Mouse (Mus musculus): ENCODE results near the gene Adm. TPM values are rescaled to one million over a fixed set of nuclear protein-coding genes. Genes with fewer than 3 reads are reported as not detected.
A peak's percentile ranks its signal among the peaks of the same experiment; 100 is the strongest.
"Not testable (repeated sequence)": the region's sequence is repeated elsewhere in the genome, so short reads cannot be mapped to it uniquely, and the experiment has no call there.

Gene Adm
- polyA plus RNA-seq, 1 experiment from 2014 or later: 18.4 TPM

DNA sequence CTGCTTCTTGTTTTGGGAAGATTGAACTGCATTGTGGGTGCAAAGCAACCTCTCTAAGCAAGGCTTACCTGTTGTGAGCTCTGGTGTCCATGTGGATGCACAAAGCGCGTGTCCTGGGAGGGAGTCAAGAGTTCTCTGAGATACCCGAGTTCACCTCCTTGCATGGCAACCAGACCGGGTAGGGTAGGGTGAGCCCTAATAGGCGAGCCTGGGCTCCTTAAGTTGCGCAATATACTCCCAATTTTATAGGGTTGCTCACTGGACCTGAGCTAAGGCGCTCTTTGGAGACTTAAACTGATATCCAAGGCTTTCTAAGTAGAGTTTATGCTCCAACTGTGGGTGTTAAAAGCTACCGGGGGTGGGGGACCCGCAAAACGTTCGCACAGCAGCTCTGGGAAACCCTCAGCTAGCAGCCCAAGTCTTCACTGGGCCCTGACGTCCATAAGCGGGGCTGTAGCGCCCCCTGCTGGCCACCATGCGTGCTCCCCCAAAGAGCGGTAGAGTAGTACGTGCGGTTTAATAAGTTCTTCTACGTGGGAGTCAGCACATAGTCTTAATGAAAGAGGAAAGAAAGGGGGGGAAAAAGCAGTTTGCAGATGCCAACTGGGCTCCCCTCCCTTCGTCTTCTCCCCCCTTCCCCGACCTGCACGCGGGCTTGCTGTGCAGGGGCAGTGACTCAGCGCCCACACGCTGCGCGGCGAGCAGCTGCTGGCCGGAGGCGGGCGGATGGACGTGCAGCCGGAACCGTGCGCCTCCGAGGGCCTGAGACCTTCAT is 2.6 kb downstream of the Adm start:
- Histone ChIP-seq H3K4me1 (replicated peaks) (peaks cover 63% of the 10 kb centered on the region), H3K4me2 (peak overlapping the region; percentile 91), H3K27ac (peak overlapping the region; percentile 54), H3K9ac (peak overlapping the region; percentile 69), H3K4me3 (peak overlapping the region; percentile 62), H3K27me3 (peaks cover 20% of the 10 kb centered on the region; the same call in 1 of the 2 replicates), H3K36me3 (no peaks in the 10 kb centered on the region), H3K9me3 (replicated peaks) (no peaks in the 10 kb centered on the region)
- peak; percentile 75 for ATAC-seq (replicated peaks; ENCODE audit: insufficient number of reproducible peaks, insufficient read depth, low FRiP score, low read depth)
- WGBS: 2% methylated on average over 36 of the region's 36 CpGs

GRCm38 (mm10) chr7:110631136-110631888 is 3.9 kb downstream of the Adm start:
- no peak overlapping the region for H3K9ac ChIP-seq
- no peak for ATAC-seq (replicated peaks; ENCODE audit: insufficient number of reproducible peaks, insufficient read depth, low FRiP score, low read depth)
- no peaks in the 10 kb centered on the region for H3K36me3 ChIP-seq
- no peak overlapping the region for H3K27ac ChIP-seq
- 66% methylated on average over 16 of the region's 16 CpGs for WGBS
- H3K4me3 ChIP-seq: no peak overlapping the region
- no peaks in the 10 kb centered on the region for H3K9me3 ChIP-seq (replicated peaks)
- peaks cover 17% of the 10 kb centered on the region; the same call in 1 of the 2 replicates for H3K27me3 ChIP-seq
- H3K4me2 ChIP-seq: no peak overlapping the region
- H3K4me1 ChIP-seq (replicated peaks): peaks cover 51% of the 10 kb centered on the region

DNA sequence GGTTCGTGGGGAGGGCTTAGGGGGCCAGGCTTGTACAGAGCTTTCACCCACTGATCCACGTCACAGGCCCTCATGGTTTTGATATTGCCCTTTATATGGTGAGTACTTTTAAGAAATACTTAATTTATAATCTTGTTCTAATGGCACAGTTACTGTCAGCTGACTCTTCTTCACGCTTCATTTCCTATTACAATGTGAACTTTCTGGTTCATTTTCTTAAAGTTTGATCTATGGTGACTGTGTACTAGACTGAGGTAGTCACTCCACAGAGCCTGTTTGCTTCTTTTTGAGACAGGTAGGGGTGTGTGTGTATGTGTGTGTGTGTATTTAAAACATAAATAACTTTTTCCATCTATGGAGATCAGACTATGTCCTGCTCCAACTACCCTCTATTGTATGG is 8.5 kb downstream of the Adm start:
- Histone ChIP-seq H3K27ac (no peak overlapping the region), H3K9ac (no peak overlapping the region)
- ATAC-seq (replicated peaks; ENCODE audit: insufficient number of reproducible peaks, insufficient read depth, low FRiP score, low read depth): no peak

GRCm38 (mm10) chr7:110636559-110636958 is 9.1 kb downstream of the Adm start:
- Histone ChIP-seq H3K4me3 (no peak overlapping the region), H3K9me3 (replicated peaks) (no peaks in the 10 kb centered on the region), H3K9ac (no peak overlapping the region), H3K27me3 (0 out of 2 replicates have a peak, but pooled peaks cover 8% of the 10 kb centered on the region), H3K27ac (no peak overlapping the region), H3K36me3 (no peaks in the 10 kb centered on the region), H3K4me2 (no peak overlapping the region), H3K4me1 (replicated peaks) (peaks cover 21% of the 10 kb centered on the region)
- 53% methylated on average over 1 of the region's 1 CpGs for WGBS
- ATAC-seq (replicated peaks; ENCODE audit: insufficient number of reproducible peaks, insufficient read depth, low FRiP score, low read depth): no peak

More for the DNA sequence above, 8.5 kb downstream of the Adm start:
- Histone ChIP-seq H3K27me3 (0 out of 2 replicates have a peak, but pooled peaks cover 8% of the 10 kb centered on the region), H3K4me1 (replicated peaks) (peaks cover 21% of the 10 kb centered on the region), H3K9me3 (replicated peaks) (no peaks in the 10 kb centered on the region), H3K4me2 (no peak overlapping the region), H3K4me3 (no peak overlapping the region), H3K36me3 (no peaks in the 10 kb centered on the region)
- WGBS: 75% methylated on average over 3 of the region's 3 CpGs

- H3K27ac ChIP-seq: no peak overlapping the region
- no peaks in the 10 kb centered on the region for H3K36me3 ChIP-seq
- ATAC-seq (replicated peaks; ENCODE audit: insufficient number of reproducible peaks, insufficient read depth, low FRiP score, low read depth): peak; percentile 56; the same call in 1 of the 2 replicates
- no peaks in the 10 kb centered on the region for H3K9me3 ChIP-seq (replicated peaks)
- H3K9ac ChIP-seq: no peak overlapping the region
- peaks cover 19% of the 10 kb centered on the region for H3K4me1 ChIP-seq (replicated peaks)
- no peak overlapping the region for H3K4me3 ChIP-seq
- peak overlapping the region; percentile 24; the same call in 1 of the 2 replicates for H3K4me2 ChIP-seq
- 53% methylated on average over 17 of the region's 17 CpGs for WGBS
- no peaks in the 10 kb centered on the region for H3K27me3 ChIP-seq
Measured at GRCm38 (mm10) chr7:110638305-110639110, 11.0 kb downstream of the Adm start.

- Histone ChIP-seq H3K9ac (no peak overlapping the region), H3K9me3 (replicated peaks) (no peaks in the 10 kb centered on the region), H3K36me3 (no peaks in the 10 kb centered on the region), H3K27me3 (no peaks in the 10 kb centered on the region), H3K4me1 (replicated peaks) (peaks cover 23% of the 10 kb centered on the region), H3K27ac (no peak overlapping the region), H3K4me2 (no peak overlapping the region), H3K4me3 (no peak overlapping the region)
- ATAC-seq (replicated peaks; ENCODE audit: insufficient number of reproducible peaks, insufficient read depth, low FRiP score, low read depth): no peak
- 77% methylated on average over 11 of the region's 11 CpGs for WGBS
Measured at GRCm38 (mm10) chr7:110639291-110639915, 11.9 kb downstream of the Adm start.

GRCm38 (mm10) chr7:110639958-110640357 is 12.5 kb downstream of the Adm start:
- not testable (repeated sequence) for H3K27me3 ChIP-seq; H3K9me3 ChIP-seq (replicated peaks); H3K36me3 ChIP-seq; H3K27ac ChIP-seq; H3K4me3 ChIP-seq; H3K4me2 ChIP-seq; H3K9ac ChIP-seq; ATAC-seq (replicated peaks; ENCODE audit: insufficient number of reproducible peaks, insufficient read depth, low FRiP score, low read depth)
- WGBS: 92% methylated on average over 3 of the region's 3 CpGs
- H3K4me1 ChIP-seq (replicated peaks): peaks cover 23% of the 10 kb centered on the region

DNA sequence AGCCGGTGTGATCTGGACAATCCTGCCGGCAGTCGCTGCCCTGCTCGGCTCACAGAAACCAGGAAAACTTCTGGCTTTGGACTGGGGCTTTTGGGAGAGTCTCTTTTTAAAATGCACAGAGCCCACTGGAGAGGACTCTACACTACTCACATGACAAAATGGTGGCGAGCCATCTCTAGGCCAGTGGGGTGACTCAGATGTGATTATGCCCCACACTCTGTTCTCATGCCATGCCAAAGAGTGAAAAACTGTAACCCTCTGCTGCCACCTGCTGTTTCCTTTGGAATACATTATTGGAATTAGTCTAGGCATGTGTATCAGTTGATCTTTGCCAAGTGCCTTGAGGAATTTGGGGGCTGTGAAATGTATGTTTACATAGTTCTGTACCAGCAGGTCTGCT is 17.9 kb downstream of the Adm start:
- Histone ChIP-seq H3K4me3 (no peak overlapping the region), H3K9ac (no peak overlapping the region), H3K4me1 (replicated peaks) (peaks cover 27% of the 10 kb centered on the region), H3K27me3 (no peaks in the 10 kb centered on the region), H3K27ac (no peak overlapping the region), H3K36me3 (no peaks in the 10 kb centered on the region), H3K4me2 (no peak overlapping the region), H3K9me3 (replicated peaks) (0 out of 2 replicates have a peak, but pooled peaks cover 8% of the 10 kb centered on the region)
- ATAC-seq (replicated peaks; ENCODE audit: insufficient number of reproducible peaks, insufficient read depth, low FRiP score, low read depth): no peak; the same call in 1 of the 2 replicates
- WGBS: 69% methylated on average over 5 of the region's 5 CpGs

DNA sequence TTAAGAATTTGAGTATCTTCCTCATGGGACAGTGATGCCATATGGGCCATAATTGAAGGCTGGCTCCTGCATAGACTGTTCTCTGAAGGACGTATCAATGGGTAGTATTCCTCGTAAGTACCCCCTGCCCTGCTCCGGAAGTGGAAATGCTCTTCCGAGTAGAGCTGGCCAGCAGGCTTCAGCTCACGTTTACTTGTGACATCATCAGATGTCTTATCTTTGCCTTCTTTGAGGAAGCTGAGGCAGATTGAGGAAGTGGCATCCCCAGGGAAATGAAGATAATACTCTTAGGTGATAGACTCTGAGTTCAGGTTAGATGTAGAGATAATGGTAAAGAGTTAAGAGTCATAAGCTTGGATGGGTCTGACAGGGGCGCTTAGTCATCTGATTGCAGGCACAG is 18.4 kb downstream of the Adm start:
- Histone ChIP-seq H3K27ac (no peak overlapping the region), H3K4me3 (no peak overlapping the region), H3K4me2 (no peak overlapping the region), H3K9me3 (replicated peaks) (0 out of 2 replicates have a peak, but pooled peaks cover 8% of the 10 kb centered on the region), H3K4me1 (replicated peaks) (peaks cover 27% of the 10 kb centered on the region), H3K36me3 (no peaks in the 10 kb centered on the region), H3K9ac (no peak overlapping the region), H3K27me3 (no peaks in the 10 kb centered on the region)
- no peak for ATAC-seq (replicated peaks; ENCODE audit: insufficient number of reproducible peaks, insufficient read depth, low FRiP score, low read depth)
- WGBS: 68% methylated on average over 6 of the region's 6 CpGs

GRCm38 (mm10) chr7:110646611-110647407 is 19.3 kb downstream of the Adm start:
- no peaks in the 10 kb centered on the region for H3K36me3 ChIP-seq
- no peaks in the 10 kb centered on the region for H3K27me3 ChIP-seq
- H3K4me2 ChIP-seq: no peak overlapping the region
- no peak overlapping the region for H3K9ac ChIP-seq
- H3K27ac ChIP-seq: no peak overlapping the region
- ATAC-seq (replicated peaks; ENCODE audit: insufficient number of reproducible peaks, insufficient read depth, low FRiP score, low read depth): no peak
- WGBS: 82% methylated on average over 8 of the region's 8 CpGs
- no peak overlapping the region for H3K4me3 ChIP-seq
- H3K4me1 ChIP-seq (replicated peaks): peaks cover 24% of the 10 kb centered on the region
- 0 out of 2 replicates have a peak, but pooled peaks cover 8% of the 10 kb centered on the region for H3K9me3 ChIP-seq (replicated peaks)

Data from heart, embryonic 15.5 days (tissue).